In genomic region chr9:83663981-83664897, GRCm38 (mm10) we compare ENCODE assay signal across 8 mouse cellular contexts.
A peak's percentile ranks its signal among the peaks of the same experiment; 100 is the strongest.
DNase-seq lines count a peak whose midpoint lies in the region; ATAC-seq lines count a peak whose summit lies in the region.

No protein-coding gene starts in this region.

- H3K27ac ChIP-seq in heart, embryonic 15.5 days = no peak overlapping the region
- peak overlapping the region; percentile 78 for H3K27ac ChIP-seq in forebrain, embryonic 14.5 days (ENCODE audit: low read depth, low read length)
- no peak overlapping the region for H3K27ac ChIP-seq in liver, embryonic 12.5 days

- H3K4me2 ChIP-seq in heart, embryonic 15.5 days = peak overlapping the region; percentile 63
- H3K4me2 ChIP-seq in forebrain, embryonic 14.5 days (ENCODE audit: low read length) = peak overlapping the region; percentile 65
- peak overlapping the region; percentile 32 for H3K4me2 ChIP-seq in liver, embryonic 12.5 days

- H3K9ac ChIP-seq in heart, embryonic 15.5 days = peak overlapping the region; percentile 28; the same call in 1 of the 2 replicates
- H3K9ac ChIP-seq in forebrain, embryonic 14.5 days (ENCODE audit: low read length) = peak overlapping the region; percentile 74
- H3K9ac ChIP-seq in liver, embryonic 12.5 days = no peak overlapping the region

- H3K4me1 ChIP-seq in heart, embryonic 15.5 days (replicated peaks) = no peaks in the 10 kb centered on the region
- peaks cover 4% of the 10 kb centered on the region; the same call in 1 of the 2 replicates for H3K4me1 ChIP-seq in forebrain, embryonic 14.5 days (ENCODE audit: control insufficient read depth, insufficient read depth, low read length)
- H3K4me1 ChIP-seq in liver, embryonic 12.5 days = no peaks in the 10 kb centered on the region

- ATAC-seq in heart, embryonic 15.5 days (replicated peaks; ENCODE audit: insufficient number of reproducible peaks, insufficient read depth, low FRiP score, low read depth) = no peak
- ATAC-seq in forebrain, embryonic 14.5 days = peak; percentile 84
- ATAC-seq in liver, embryonic 12.5 days = no peak
- ATAC-seq in cerebellum, adult (ENCODE audit: insufficient number of reproducible peaks, low FRiP score, low TSS enrichment) = no peak

- no peak for DNase-seq in heart, postnatal 14 days
- peak; percentile 70 for DNase-seq in Muller cell, postnatal 12 days (ENCODE audit: inconsistent ontology term)
- DNase-seq in forebrain, embryonic 14.5 days (ENCODE audit: low spot score) = peak; percentile 85
- peak; percentile 43 for DNase-seq in retina, postnatal 7 days (ENCODE audit: low read depth, low spot score)
- no peak for DNase-seq in urinary bladder, adult 2 months (ENCODE audit: low spot score)

- intact Hi-C loops in heart, postnatal 14 days (cut with DNase I) = no loop called here

- 32% methylated on average over 25 of the region's 33 CpGs for WGBS in heart, embryonic 15.5 days
- 3% methylated on average over 27 of the region's 33 CpGs for WGBS in forebrain, embryonic 14.5 days
- WGBS in liver, embryonic 12.5 days (ENCODE audit: insufficient replicate concordance) = 42% methylated on average over 24 of the region's 33 CpGs

- H3K9me3 ChIP-seq in heart, embryonic 15.5 days (replicated peaks) = no peaks in the 10 kb centered on the region
- no peaks in the 10 kb centered on the region for H3K9me3 ChIP-seq in forebrain, embryonic 14.5 days (replicated peaks; ENCODE audit: control insufficient read depth, low read length)
- 0 out of 2 replicates have a peak, but pooled peaks cover 3% of the 10 kb centered on the region for H3K9me3 ChIP-seq in liver, embryonic 12.5 days (replicated peaks)

- H3K36me3 ChIP-seq in heart, embryonic 15.5 days = no peaks in the 10 kb centered on the region
- H3K36me3 ChIP-seq in forebrain, embryonic 14.5 days (ENCODE audit: control insufficient read depth, insufficient read depth, low read length) = no peaks in the 10 kb centered on the region
- H3K36me3 ChIP-seq in liver, embryonic 12.5 days = no peaks in the 10 kb centered on the region

- H3K27me3 ChIP-seq in heart, embryonic 15.5 days = no peaks in the 10 kb centered on the region
- no peaks in the 10 kb centered on the region for H3K27me3 ChIP-seq in forebrain, embryonic 14.5 days (replicated peaks; ENCODE audit: control insufficient read depth, insufficient read depth, low read length)
- H3K27me3 ChIP-seq in liver, embryonic 12.5 days (replicated peaks) = no peaks in the 10 kb centered on the region

- peak overlapping the region; percentile 44 for H3K4me3 ChIP-seq in heart, embryonic 15.5 days
- H3K4me3 ChIP-seq in forebrain, embryonic 14.5 days (ENCODE audit: low read depth, low read length) = peak overlapping the region; percentile 37
- H3K4me3 ChIP-seq in liver, embryonic 12.5 days = peak overlapping the region; percentile 11; the same call in 1 of the 2 replicates

Comparison
In these comparisons a context has a peak if more than half of its experiments do, and no peak if none do; other contexts are left out.
1. DNase-seq: peak in Muller cell, postnatal 12 days (single experiment), forebrain, embryonic 14.5 days (single experiment) and retina, postnatal 7 days (single experiment); none in heart, postnatal 14 days (0 of 2) and urinary bladder, adult 2 months (single experiment).
2. Peak in every context shown above with its lines, with median percentiles within 50 percentile points of each other: H3K4me2 ChIP-seq and H3K4me3 ChIP-seq.